8 mouse cellular contexts compared by ENCODE assay signal in the genomic region with DNA sequence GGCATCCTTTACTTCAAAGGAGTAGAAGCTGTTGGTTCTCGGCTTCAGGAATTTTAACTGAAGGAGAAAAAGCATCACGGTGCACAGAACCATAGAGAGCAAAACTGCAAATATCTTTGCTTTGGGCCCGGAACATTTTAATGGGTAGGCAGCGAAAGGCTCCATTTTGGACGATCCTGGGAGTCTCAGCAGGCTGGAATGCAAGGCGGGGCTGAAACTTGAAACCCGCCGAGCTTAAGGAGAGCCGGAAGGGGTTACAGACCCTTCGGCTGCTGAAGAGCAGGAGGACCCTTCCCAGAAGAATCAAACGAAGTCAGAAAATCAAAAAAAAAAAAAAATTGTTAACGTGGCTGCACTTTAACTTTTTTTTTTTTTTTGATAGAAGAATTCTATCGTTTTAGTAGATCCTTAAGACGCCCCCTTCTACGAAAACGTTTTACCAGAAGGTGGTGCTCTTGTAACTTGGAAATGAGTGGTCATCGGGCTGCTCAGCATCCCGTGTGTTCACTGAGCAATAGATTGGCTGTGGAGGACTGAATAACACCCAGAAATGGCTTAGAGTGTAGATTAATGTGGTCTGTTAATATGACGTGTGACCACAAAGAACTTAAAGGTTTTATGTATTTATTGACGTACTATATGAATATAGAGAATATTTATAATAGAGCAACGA. TPM values are rescaled to one million over a fixed set of nuclear protein-coding genes. Genes with fewer than 3 reads are reported as not detected.
A peak's percentile ranks its signal among the peaks of the same experiment; 100 is the strongest.
DNase-seq lines count a peak whose midpoint lies in the region; ATAC-seq lines count a peak whose summit lies in the region.

A gene (minus strand): TSS at position 200 of the 673 bp plus-strand sequence.

- no peaks in the 10 kb centered on the region for H3K9me3 ChIP-seq in hindbrain, embryonic 11.5 days (ENCODE audit: control insufficient read depth, low read length)

- peak within 1 kb of the TSS; percentile 37 for H3K4me2 ChIP-seq in hindbrain, embryonic 11.5 days (replicated peaks; ENCODE audit: low read depth, low read length)

- 7% methylated on average over 21 of the region's 21 CpGs for WGBS in hindbrain, embryonic 11.5 days

- H3K4me1 ChIP-seq in hindbrain, embryonic 11.5 days (replicated peaks; ENCODE audit: control insufficient read depth, insufficient read depth, low read length): no peaks in the 10 kb centered on the region

- DNase-seq in ES-CJ7 (ENCODE audit: low read depth, low spot score): peak; percentile 58
- peak; percentile 73 to 79 for DNase-seq in adrenal gland, postnatal 36 days
- DNase-seq in frontal cortex, adult 2 months (ENCODE audit: extremely low spot score in 1 of 2, low spot score in 1 of 2): peak in 1 of 2 experiments; percentile 70
- peak; percentile 82 for DNase-seq in hindbrain, embryonic 11.5 days (ENCODE audit: low spot score)
- no peak for DNase-seq in layer of hippocampus, postnatal 36 days
- peak; percentile 68 for DNase-seq in lung, postnatal 25 days (ENCODE audit: low spot score)
- peak; percentile 83 for DNase-seq in retina, postnatal 1 day

- ATAC-seq in hindbrain, embryonic 11.5 days (ENCODE audit: low FRiP score): peak; percentile 87
- ATAC-seq in erythroblast, adult 5-6 weeks (replicated peaks; ENCODE audit: low FRiP score, poor library complexity, severe bottlenecking): no peak

- H3K27ac ChIP-seq in hindbrain, embryonic 11.5 days (ENCODE audit: low read depth, low read length): 0 out of 2 replicates have a peak within 1 kb of the TSS, but pooled peaks have one; percentile 11

- peak within 1 kb of the TSS; percentile 65 for H3K9ac ChIP-seq in hindbrain, embryonic 11.5 days (ENCODE audit: low read depth, low read length)

- H3K36me3 ChIP-seq in hindbrain, embryonic 11.5 days (ENCODE audit: control insufficient read depth, insufficient read depth, low read length): no peaks in the 10 kb centered on the region

- H3K4me3 ChIP-seq in hindbrain, embryonic 11.5 days (ENCODE audit: low read depth, low read length): peak within 1 kb of the TSS; percentile 46

- H3K27me3 ChIP-seq in hindbrain, embryonic 11.5 days (ENCODE audit: control insufficient read depth, insufficient read depth, low read length): no peaks in the 10 kb centered on the region

RNA-seq across cellular contexts. Expression of the gene that starts here (rescaled TPM):
- 100 to 1,000 TPM; 101 to 120 TPM for total RNA-seq in adrenal gland, postnatal 36 days (2021)
- 12.8 and 13.4 TPM in 2 replicates for polyA plus RNA-seq in frontal cortex, adult 2 months (2012; rRNA removed)
- 103 and 105 TPM in 2 replicates for polyA plus RNA-seq in hindbrain, embryonic 11.5 days (2014; fragmentation: Nextera tagmentation; extraction: Ambion mirVana)
- total RNA-seq in layer of hippocampus, postnatal 36 days (2021): 10 to 100 TPM; 10.1 to 10.9 TPM
- not detected in 2 replicates for total RNA-seq in erythroblast, adult 5-6 weeks (2015; ENCODE audit: low replicate concordance)
- total RNA-seq in erythroblast, adult 5-6 weeks (2017; ENCODE audit: low replicate concordance): not detected in 2 replicates

Comparison
In these comparisons a context has a peak if more than half of its experiments do, and no peak if none do; other contexts are left out.
1. RNA of the gene that starts here (total RNA-seq): 101 to 120 TPM in adrenal gland, postnatal 36 days and 10.1 to 10.9 TPM in layer of hippocampus, postnatal 36 days; not detected in erythroblast, adult 5-6 weeks; every median in the first group is over 10 times any median in the second.
2. RNA of the gene that starts here (total RNA-seq): 101 to 120 TPM in adrenal gland, postnatal 36 days; 10.1 to 10.9 TPM in layer of hippocampus, postnatal 36 days; every median in the first group is over 4 times any median in the second.
3. DNase-seq: peak in ES-CJ7 (single experiment), adrenal gland, postnatal 36 days (2 of 2), hindbrain, embryonic 11.5 days (single experiment), lung, postnatal 25 days (single experiment) and retina, postnatal 1 day (single experiment); none in layer of hippocampus, postnatal 36 days (0 of 2).